Mouse (Mus musculus): ENCODE data around the gene Reg3g. TPM values are rescaled to one million over a fixed set of nuclear protein-coding genes. Genes with fewer than 3 reads are reported as not detected.

Reg3g gene
- not detected in 2 replicates for polyA plus RNA-seq (2012; ENCODE audit: insufficient read depth, low replicate concordance)

- no peaks in the 10 kb centered on the region for H3K27me3 ChIP-seq (replicated peaks)
- no peak within 1 kb of the TSS for H3K4me3 ChIP-seq (replicated peaks)
- no peak for TF ChIP-seq GATA1 (IDR thresholded peaks at IDR 0.05; ENCODE audit: borderline replicate concordance, low read length)
- TF ChIP-seq FLI1 (IDR thresholded peaks at IDR 0.05; ENCODE audit: low read length): no peak
- no peaks in the 10 kb centered on the region for H3K36me3 ChIP-seq (replicated peaks; ENCODE audit: low read length)
- H3K4me1 ChIP-seq: no peaks in the 10 kb centered on the region
- no peaks in the 10 kb centered on the region; the same call in 1 of the 2 replicates for H3K9me3 ChIP-seq
These were observed at the start of gene Reg3g for GRCm38 (mm10) chr6:78468772-78469171. Gene Reg3g, minus strand, starts transcription at chr6:78468872.

DNA sequence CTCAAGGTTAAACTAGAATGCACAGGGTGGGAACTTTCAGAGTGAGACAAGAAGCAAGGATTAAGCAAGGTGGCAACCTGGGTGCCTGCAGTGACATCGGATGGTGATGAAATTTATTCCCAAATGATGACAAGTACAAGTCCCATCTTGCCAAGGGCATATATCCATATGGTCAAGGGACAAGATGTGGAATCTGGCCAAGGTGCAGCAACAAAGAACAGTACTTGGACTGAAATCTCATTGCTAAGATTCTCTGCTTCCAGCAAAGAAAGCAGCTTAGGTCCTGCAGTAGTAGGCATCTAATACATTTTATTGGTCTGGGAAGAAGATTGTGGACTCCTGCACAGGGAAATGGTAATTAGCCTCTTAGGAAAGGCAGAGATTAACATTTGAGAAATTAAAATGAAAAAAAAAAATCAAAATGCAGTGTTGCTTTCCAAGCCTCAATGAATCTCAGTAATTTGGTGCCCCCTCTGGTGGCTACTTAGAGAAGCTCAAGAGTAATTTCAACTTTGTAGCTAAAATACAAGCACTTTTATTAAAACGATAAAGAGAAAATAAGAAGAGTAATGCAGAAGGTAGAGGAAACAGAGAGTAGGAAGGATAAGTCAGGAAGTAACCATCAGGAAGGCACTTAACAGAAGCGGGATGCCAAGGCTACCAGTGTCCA is 47.2 kb upstream of the Reg3g start:
- Histone ChIP-seq H3K27me3 (replicated peaks) (no peaks in the 10 kb centered on the region), H3K9me3 (no peaks in the 10 kb centered on the region), H3K4me3 (replicated peaks) (no peak overlapping the region), H3K36me3 (replicated peaks; ENCODE audit: low read length) (no peaks in the 10 kb centered on the region), H3K4me1 (no peaks in the 10 kb centered on the region)
- no peak for TF ChIP-seq GATA1 (IDR thresholded peaks at IDR 0.05; ENCODE audit: borderline replicate concordance, low read length)
- TF ChIP-seq FLI1 (IDR thresholded peaks at IDR 0.05; ENCODE audit: low read length): no peak

DNA sequence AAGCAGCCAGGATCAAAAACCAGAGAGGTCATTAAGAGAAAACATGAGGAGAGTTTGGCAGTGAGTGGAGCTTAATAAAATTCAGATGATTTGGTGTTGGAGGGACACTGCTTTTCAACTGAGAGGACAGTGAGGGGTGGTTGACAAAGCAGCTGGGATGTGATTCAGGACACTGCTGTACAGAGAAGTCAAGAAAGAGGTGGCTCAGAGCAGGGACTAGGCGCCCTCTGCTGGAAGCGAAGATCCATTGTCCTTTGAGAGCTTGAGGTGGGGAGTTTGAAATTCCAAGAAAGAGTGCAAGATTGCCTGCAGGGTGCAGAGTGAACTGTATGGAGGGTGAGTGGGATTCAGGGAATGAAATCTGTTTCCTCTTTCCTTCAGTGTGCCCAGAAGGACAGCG is 44.2 kb upstream of the Reg3g start:
- Histone ChIP-seq H3K4me3 (replicated peaks) (no peak overlapping the region), H3K27me3 (replicated peaks) (no peaks in the 10 kb centered on the region), H3K36me3 (replicated peaks; ENCODE audit: low read length) (no peaks in the 10 kb centered on the region), H3K4me1 (no peaks in the 10 kb centered on the region), H3K9me3 (no peaks in the 10 kb centered on the region)
- TF ChIP-seq GATA1 (IDR thresholded peaks at IDR 0.05; ENCODE audit: borderline replicate concordance, low read length): no peak
- no peak for TF ChIP-seq FLI1 (IDR thresholded peaks at IDR 0.05; ENCODE audit: low read length)

DNA sequence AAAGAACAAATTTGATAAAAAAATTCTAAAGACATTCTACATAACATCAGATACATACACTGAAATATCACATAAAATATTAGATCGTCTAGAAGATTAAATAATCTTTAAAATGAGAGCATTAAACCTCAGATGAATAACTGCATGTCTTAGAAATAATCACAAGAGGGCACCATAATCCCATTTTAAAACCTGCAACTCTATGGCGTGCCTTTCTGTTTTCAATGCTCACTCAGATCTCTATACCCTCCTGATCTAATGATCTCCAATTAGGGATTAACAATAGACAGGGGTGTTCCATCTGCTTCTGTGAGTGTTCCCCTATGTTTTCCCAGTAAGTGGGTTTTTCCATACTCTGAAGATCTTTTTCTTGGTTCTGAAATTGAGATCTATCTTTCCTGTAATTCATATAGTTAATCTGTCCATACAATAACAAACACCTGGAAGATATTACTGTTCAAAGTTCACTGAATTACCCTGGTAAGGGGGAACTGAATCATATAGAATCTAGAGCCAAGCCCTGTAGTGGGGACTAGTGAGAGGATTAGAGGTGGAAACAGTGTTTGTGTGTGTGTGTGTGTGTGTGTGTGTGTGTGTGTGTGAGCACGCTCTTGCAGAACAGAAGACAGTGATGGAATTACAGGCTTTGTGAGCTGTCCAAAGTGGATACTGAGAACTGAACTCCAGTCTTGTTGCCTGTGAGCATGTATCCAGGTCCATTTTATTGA is 41.7 kb upstream of the Reg3g start:
- Histone ChIP-seq H3K9me3 (no peaks in the 10 kb centered on the region), H3K4me1 (no peaks in the 10 kb centered on the region), H3K27me3 (replicated peaks) (no peaks in the 10 kb centered on the region)

GRCm38 (mm10) chr6:78505745-78506144 is 37.1 kb upstream of the Reg3g start:
- H3K9me3 ChIP-seq: no peaks in the 10 kb centered on the region
- TF ChIP-seq FLI1 (IDR thresholded peaks at IDR 0.05; ENCODE audit: low read length): no peak
- TF ChIP-seq GATA1 (IDR thresholded peaks at IDR 0.05; ENCODE audit: borderline replicate concordance, low read length): no peak
- H3K36me3 ChIP-seq (replicated peaks; ENCODE audit: low read length): no peaks in the 10 kb centered on the region
- no peaks in the 10 kb centered on the region for H3K27me3 ChIP-seq (replicated peaks)
- H3K4me3 ChIP-seq (replicated peaks): no peak overlapping the region
- H3K4me1 ChIP-seq: no peaks in the 10 kb centered on the region

More for the DNA sequence above, 41.7 kb upstream of the Reg3g start:
- no peak overlapping the region for H3K4me3 ChIP-seq (replicated peaks)
- no peaks in the 10 kb centered on the region for H3K36me3 ChIP-seq (replicated peaks; ENCODE audit: low read length)
- no peak for TF ChIP-seq GATA1 (IDR thresholded peaks at IDR 0.05; ENCODE audit: borderline replicate concordance, low read length)
- TF ChIP-seq FLI1 (IDR thresholded peaks at IDR 0.05; ENCODE audit: low read length): no peak

GRCm38 (mm10) chr6:78494633-78495032 is 26.0 kb upstream of the Reg3g start:
- Histone ChIP-seq H3K4me3 (replicated peaks) (no peak overlapping the region), H3K9me3 (no peaks in the 10 kb centered on the region), H3K4me1 (no peaks in the 10 kb centered on the region), H3K36me3 (replicated peaks; ENCODE audit: low read length) (no peaks in the 10 kb centered on the region), H3K27me3 (replicated peaks) (no peaks in the 10 kb centered on the region)
- no peak for TF ChIP-seq GATA1 (IDR thresholded peaks at IDR 0.05; ENCODE audit: borderline replicate concordance, low read length)
- no peak for TF ChIP-seq FLI1 (IDR thresholded peaks at IDR 0.05; ENCODE audit: low read length)

- TF ChIP-seq GATA1 (IDR thresholded peaks at IDR 0.05; ENCODE audit: borderline replicate concordance, low read length) (no peak), FLI1 (IDR thresholded peaks at IDR 0.05; ENCODE audit: low read length) (no peak)
- Histone ChIP-seq H3K9me3 (no peaks in the 10 kb centered on the region; the same call in 1 of the 2 replicates), H3K27me3 (replicated peaks) (no peaks in the 10 kb centered on the region), H3K36me3 (replicated peaks; ENCODE audit: low read length) (no peaks in the 10 kb centered on the region), H3K4me1 (no peaks in the 10 kb centered on the region), H3K4me3 (replicated peaks) (no peak overlapping the region)
These were observed 615 bp upstream of the Reg3g start for GRCm38 (mm10) chr6:78469287-78469686.

DNA sequence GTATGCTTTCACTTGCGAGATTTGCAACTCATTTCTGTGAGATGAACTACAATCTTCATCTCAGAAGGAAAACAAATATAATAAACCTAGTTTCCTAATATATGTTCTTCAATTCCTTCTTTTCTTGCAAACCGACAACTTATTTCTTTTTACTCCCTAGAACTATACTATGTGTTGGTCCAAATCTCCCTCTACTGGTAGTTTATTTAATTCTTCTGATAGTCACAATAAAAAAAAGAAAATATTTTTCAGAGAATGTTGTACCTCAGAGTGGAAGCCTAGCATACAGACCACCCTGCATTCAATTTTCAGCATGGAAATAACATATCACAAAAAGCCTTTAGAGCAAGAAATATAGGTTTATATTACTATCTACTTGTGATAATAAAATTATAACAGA is 5.4 kb downstream of the Reg3g start:
- Histone ChIP-seq H3K4me3 (replicated peaks) (no peak overlapping the region), H3K9me3 (no peaks in the 10 kb centered on the region), H3K27me3 (replicated peaks) (no peaks in the 10 kb centered on the region), H3K4me1 (no peaks in the 10 kb centered on the region), H3K36me3 (replicated peaks; ENCODE audit: low read length) (no peaks in the 10 kb centered on the region)
- TF ChIP-seq GATA1 (IDR thresholded peaks at IDR 0.05; ENCODE audit: borderline replicate concordance, low read length) (no peak), FLI1 (IDR thresholded peaks at IDR 0.05; ENCODE audit: low read length) (no peak)

- TF ChIP-seq GATA1 (IDR thresholded peaks at IDR 0.05; ENCODE audit: borderline replicate concordance, low read length) (no peak), FLI1 (IDR thresholded peaks at IDR 0.05; ENCODE audit: low read length) (no peak)
- Histone ChIP-seq H3K4me1 (no peaks in the 10 kb centered on the region), H3K27me3 (replicated peaks) (no peaks in the 10 kb centered on the region), H3K4me3 (replicated peaks) (no peak overlapping the region), H3K9me3 (no peaks in the 10 kb centered on the region), H3K36me3 (replicated peaks; ENCODE audit: low read length) (no peaks in the 10 kb centered on the region)
These were observed 6.3 kb downstream of the Reg3g start for GRCm38 (mm10) chr6:78462360-78462759.

DNA sequence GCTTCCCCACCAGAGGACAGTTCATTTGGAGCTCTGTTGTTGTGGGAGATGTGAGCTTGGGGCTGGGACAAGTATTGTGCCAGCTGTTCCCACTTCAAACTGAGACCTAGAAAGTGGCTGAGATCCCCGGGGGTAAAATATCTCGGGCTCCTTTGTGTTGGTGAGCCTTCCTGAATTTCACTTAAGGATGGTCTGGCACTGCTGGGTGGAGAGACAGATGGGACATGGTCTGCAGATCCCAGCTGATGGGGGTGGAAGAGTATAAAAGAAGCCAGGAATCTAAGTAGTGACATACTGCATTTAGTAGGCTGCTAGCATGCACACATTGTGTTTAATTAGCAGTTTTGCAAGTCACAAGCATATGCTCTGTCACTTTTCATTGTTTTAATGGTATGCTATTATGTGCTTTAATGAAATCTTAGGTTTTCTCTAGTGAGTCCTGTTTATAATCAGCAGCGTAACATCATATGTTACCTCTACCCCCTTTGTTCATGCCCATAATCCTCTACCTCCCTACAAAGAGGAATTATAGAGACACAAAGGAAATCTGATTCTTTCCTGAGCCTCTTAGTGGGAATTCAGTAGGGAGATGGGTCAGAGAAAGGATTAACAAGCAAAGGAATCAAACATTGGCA is 8.4 kb downstream of the Reg3g start:
- TF ChIP-seq GATA1 (IDR thresholded peaks at IDR 0.05; ENCODE audit: borderline replicate concordance, low read length) (no peak), FLI1 (IDR thresholded peaks at IDR 0.05; ENCODE audit: low read length) (no peak)
- Histone ChIP-seq H3K4me1 (no peaks in the 10 kb centered on the region), H3K9me3 (no peaks in the 10 kb centered on the region), H3K4me3 (replicated peaks) (no peak overlapping the region), H3K36me3 (replicated peaks; ENCODE audit: low read length) (no peaks in the 10 kb centered on the region), H3K27me3 (replicated peaks) (no peaks in the 10 kb centered on the region)

Data from megakaryocyte, embryonic 14.5 days (primary cell).